Mouse (Mus musculus): Measurements from ENCODE around the gene Atp2a3. TPM values are rescaled to one million over a fixed set of nuclear protein-coding genes. Genes with fewer than 3 reads are reported as not detected.

Atp2a3 gene
- polyA plus RNA-seq, 1 experiment = 478 TPM

DNA sequence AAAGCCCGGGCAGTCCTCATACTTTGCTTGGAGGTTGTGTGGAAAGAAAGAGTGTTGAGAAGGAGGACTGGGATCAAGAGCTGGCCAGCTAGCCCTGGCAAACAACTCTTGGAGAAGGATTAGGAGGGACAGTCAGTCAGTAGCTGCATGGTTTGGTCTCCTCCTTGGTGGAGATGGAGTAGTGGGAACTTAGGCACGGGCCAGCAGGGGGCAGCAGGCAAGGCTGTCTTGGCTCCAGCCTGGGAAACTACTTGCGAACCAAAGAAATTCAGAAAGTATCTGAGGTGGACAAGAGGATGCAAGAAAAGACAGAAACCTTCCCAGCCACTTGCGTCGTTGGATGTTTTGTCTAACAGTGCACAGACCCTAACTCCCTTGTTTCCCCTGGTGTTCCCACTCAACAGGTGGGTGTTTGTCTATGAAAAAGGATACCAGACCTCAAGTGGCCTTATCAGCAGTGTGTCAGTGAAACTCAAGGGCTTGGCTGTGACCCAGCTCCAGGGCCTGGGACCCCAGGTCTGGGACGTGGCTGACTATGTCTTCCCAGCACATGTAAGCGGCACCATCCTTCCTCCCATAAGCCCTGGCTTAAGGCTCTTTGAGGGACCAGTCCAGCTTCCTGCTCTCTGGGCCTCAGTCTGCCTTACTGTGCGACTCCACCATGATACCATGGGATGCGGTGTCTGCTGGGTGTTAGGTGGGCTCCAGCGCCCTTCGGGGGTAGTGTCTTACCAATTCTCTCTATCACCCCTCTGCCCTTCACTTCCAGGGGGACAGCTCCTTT lies 46.9 kb downstream of the Atp2a3 start:
- Histone ChIP-seq H3K27ac (ENCODE audit: control insufficient read depth, insufficient read depth, low read length) (no peak overlapping the region), H3K4me3 (ENCODE audit: control insufficient read depth, insufficient read depth, low read length) (no peak overlapping the region), H3K4me1 (replicated peaks; ENCODE audit: control insufficient read depth, insufficient read depth, low read length) (peaks cover 43% of the 10 kb centered on the region), H3K27me3 (ENCODE audit: control insufficient read depth, insufficient read depth, low read length) (no peaks in the 10 kb centered on the region), H3K36me3 (ENCODE audit: control insufficient read depth, insufficient read depth, low read length) (no peaks in the 10 kb centered on the region)
- DNase-seq = peak; percentile 79
- 74% methylated on average over 11 of the region's 11 CpGs for WGBS
- TF ChIP-seq CTCF (IDR thresholded peaks at IDR 0.05; ENCODE audit: borderline replicate concordance, control insufficient read depth, extremely low read depth, insufficient read depth, low read length, poor library complexity) (peak; percentile 86), POLR2A (IDR thresholded peaks at IDR 0.05; ENCODE audit: control insufficient read depth, extremely low read depth, insufficient read depth, low read length, poor library complexity) (no peak)

DNA sequence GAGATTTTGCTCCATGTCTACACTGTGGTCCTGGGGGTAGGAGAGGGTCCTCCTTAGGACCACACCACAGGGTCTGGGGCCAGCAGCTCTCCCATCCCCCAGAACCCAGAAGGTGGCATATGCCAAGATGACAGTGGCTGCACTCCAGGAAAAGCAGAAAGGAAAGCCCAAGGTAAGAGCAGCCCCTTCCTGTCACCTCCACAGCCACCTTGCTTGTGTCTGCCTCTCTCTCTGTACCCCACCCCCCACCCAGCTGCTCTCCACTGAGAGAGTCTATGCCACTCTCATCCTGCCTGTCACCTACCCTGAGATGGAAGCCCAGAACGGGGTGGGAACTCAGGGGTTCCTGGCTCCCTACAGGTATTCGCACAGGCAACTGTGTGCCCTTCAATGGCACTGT lies 47.9 kb downstream of the Atp2a3 start:
- H3K4me1 ChIP-seq (replicated peaks; ENCODE audit: control insufficient read depth, insufficient read depth, low read length) = peaks cover 52% of the 10 kb centered on the region
- WGBS = 29% methylated on average over 2 of the region's 2 CpGs

DNA sequence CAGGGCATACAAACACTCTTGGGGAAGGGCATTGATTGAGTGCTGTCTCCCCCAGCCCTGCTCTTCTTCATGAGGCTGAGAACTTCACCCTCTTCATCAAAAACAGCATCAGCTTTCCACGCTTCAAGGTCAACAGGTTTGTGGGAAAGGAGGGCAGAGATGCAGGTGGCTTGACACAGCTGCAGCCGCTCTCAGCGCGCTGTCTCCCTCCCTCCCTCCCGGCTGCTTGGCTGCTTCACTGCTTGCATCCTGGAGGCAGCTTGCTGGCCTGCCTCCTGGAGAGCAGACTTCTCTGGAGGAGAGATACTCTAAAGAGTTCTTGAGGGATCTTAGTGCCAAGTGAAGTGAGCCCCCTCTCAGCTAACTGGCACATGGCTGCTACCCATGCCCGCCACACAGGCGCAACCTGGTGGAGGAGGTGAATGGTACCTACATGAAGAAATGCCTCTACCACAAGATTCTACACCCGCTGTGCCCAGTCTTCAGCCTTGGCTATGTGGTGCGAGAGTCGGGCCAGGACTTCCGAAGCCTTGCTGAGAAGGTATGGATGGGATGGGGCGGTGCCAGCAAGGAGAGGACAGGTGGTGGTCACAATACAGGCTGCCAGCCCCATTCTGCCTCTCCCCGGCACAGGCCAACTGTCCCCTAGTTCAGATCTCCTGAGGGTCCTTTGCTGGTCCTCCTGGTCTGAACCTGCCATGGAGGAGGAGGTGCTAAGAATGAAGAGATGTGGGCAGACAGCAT lies 48.7 kb downstream of the Atp2a3 start:
- peaks cover 61% of the 10 kb centered on the region for H3K4me1 ChIP-seq (replicated peaks; ENCODE audit: control insufficient read depth, insufficient read depth, low read length)
- H3K27ac ChIP-seq (ENCODE audit: control insufficient read depth, insufficient read depth, low read length) = peak overlapping the region; percentile 95
- 49% methylated on average over 13 of the region's 13 CpGs for WGBS
- TF ChIP-seq CTCF (IDR thresholded peaks at IDR 0.05; ENCODE audit: borderline replicate concordance, control insufficient read depth, extremely low read depth, insufficient read depth, low read length, poor library complexity) = no peak
- TF ChIP-seq POLR2A (IDR thresholded peaks at IDR 0.05; ENCODE audit: control insufficient read depth, extremely low read depth, insufficient read depth, low read length, poor library complexity) = peak; percentile 28
- no peaks in the 10 kb centered on the region for H3K36me3 ChIP-seq (ENCODE audit: control insufficient read depth, insufficient read depth, low read length)
- DNase-seq = peak; percentile 65
- no peaks in the 10 kb centered on the region for H3K27me3 ChIP-seq (ENCODE audit: control insufficient read depth, insufficient read depth, low read length)
- H3K4me3 ChIP-seq (ENCODE audit: control insufficient read depth, insufficient read depth, low read length) = peak overlapping the region; percentile 38

More for the DNA sequence above, 47.9 kb downstream of the Atp2a3 start:
- Histone ChIP-seq H3K36me3 (ENCODE audit: control insufficient read depth, insufficient read depth, low read length) (no peaks in the 10 kb centered on the region), H3K27ac (ENCODE audit: control insufficient read depth, insufficient read depth, low read length) (peak overlapping the region; percentile 95), H3K4me3 (ENCODE audit: control insufficient read depth, insufficient read depth, low read length) (peak overlapping the region; percentile 38), H3K27me3 (ENCODE audit: control insufficient read depth, insufficient read depth, low read length) (no peaks in the 10 kb centered on the region)
- peak; percentile 47 for DNase-seq
- TF ChIP-seq CTCF (IDR thresholded peaks at IDR 0.05; ENCODE audit: borderline replicate concordance, control insufficient read depth, extremely low read depth, insufficient read depth, low read length, poor library complexity) (no peak), POLR2A (IDR thresholded peaks at IDR 0.05; ENCODE audit: control insufficient read depth, extremely low read depth, insufficient read depth, low read length, poor library complexity) (no peak)

GRCm38 (mm10) chr11:73013981-73014380 lies 53.0 kb downstream of the Atp2a3 start:
- 97% methylated on average over 5 of the region's 5 CpGs for WGBS

DNA sequence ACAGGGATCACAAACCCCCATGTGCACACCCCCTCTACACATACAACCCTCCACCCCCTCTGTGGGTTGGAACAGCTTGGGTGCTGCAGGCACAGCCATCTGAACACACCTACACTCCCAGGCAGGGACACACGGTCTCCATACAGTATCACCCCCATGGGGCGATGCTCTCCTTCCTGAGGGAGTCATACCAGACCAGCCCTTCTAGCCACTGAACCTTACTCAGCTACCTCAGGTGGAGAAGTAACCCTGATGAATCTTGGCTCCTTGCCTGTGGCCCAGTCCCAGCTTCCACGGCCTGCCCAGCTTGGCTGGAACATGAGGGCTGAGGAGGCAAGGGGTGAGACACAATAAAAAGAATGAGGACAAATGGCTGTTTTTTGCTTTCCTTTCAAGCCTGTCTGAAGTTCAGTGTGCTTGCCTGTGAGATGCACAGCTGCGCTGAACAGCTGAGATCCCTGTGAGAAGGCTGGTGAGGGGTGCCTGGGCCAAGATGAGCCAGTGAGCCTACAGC lies 53.9 kb downstream of the Atp2a3 start:
- H3K27me3 ChIP-seq (ENCODE audit: control insufficient read depth, insufficient read depth, low read length) = no peaks in the 10 kb centered on the region
- H3K27ac ChIP-seq (ENCODE audit: control insufficient read depth, insufficient read depth, low read length) = peak overlapping the region; percentile 97
- DNase-seq = peak; percentile 69
- H3K4me1 ChIP-seq (replicated peaks; ENCODE audit: control insufficient read depth, insufficient read depth, low read length) = peaks cover 74% of the 10 kb centered on the region
- no peak for TF ChIP-seq CTCF (IDR thresholded peaks at IDR 0.05; ENCODE audit: borderline replicate concordance, control insufficient read depth, extremely low read depth, insufficient read depth, low read length, poor library complexity)
- 0 out of 2 replicates have a peak, but pooled peaks have one; percentile 33 for TF ChIP-seq POLR2A (IDR thresholded peaks at IDR 0.05; ENCODE audit: control insufficient read depth, extremely low read depth, insufficient read depth, low read length, poor library complexity)
- no peaks in the 10 kb centered on the region for H3K36me3 ChIP-seq (ENCODE audit: control insufficient read depth, insufficient read depth, low read length)
- 0 out of 2 replicates have a peak overlapping the region, but pooled peaks have one; percentile 1 for H3K4me3 ChIP-seq (ENCODE audit: control insufficient read depth, insufficient read depth, low read length)
- 30% methylated on average over 4 of the region's 4 CpGs for WGBS

More at GRCm38 (mm10) chr11:73013981-73014380, 53.0 kb downstream of the Atp2a3 start:
- TF ChIP-seq CTCF (IDR thresholded peaks at IDR 0.05; ENCODE audit: borderline replicate concordance, control insufficient read depth, extremely low read depth, insufficient read depth, low read length, poor library complexity) (no peak), POLR2A (IDR thresholded peaks at IDR 0.05; ENCODE audit: control insufficient read depth, extremely low read depth, insufficient read depth, low read length, poor library complexity) (no peak)
- no peak overlapping the region for H3K4me3 ChIP-seq (ENCODE audit: control insufficient read depth, insufficient read depth, low read length)
- no peaks in the 10 kb centered on the region for H3K36me3 ChIP-seq (ENCODE audit: control insufficient read depth, insufficient read depth, low read length)
- DNase-seq = no peak
- peak overlapping the region; percentile 97 for H3K27ac ChIP-seq (ENCODE audit: control insufficient read depth, insufficient read depth, low read length)
- H3K4me1 ChIP-seq (replicated peaks; ENCODE audit: control insufficient read depth, insufficient read depth, low read length) = peaks cover 77% of the 10 kb centered on the region
- no peaks in the 10 kb centered on the region for H3K27me3 ChIP-seq (ENCODE audit: control insufficient read depth, insufficient read depth, low read length)

- 86% methylated on average over 5 of the region's 5 CpGs for WGBS
- H3K36me3 ChIP-seq (ENCODE audit: control insufficient read depth, insufficient read depth, low read length) = no peaks in the 10 kb centered on the region
- no peak for DNase-seq
These were observed 54.6 kb downstream of the Atp2a3 start for GRCm38 (mm10) chr11:73015391-73016102.

More at GRCm38 (mm10) chr11:73015391-73016102, 54.6 kb downstream of the Atp2a3 start:
- H3K4me3 ChIP-seq (ENCODE audit: control insufficient read depth, insufficient read depth, low read length) = no peak overlapping the region
- TF ChIP-seq CTCF (IDR thresholded peaks at IDR 0.05; ENCODE audit: borderline replicate concordance, control insufficient read depth, extremely low read depth, insufficient read depth, low read length, poor library complexity) = no peak
- TF ChIP-seq POLR2A (IDR thresholded peaks at IDR 0.05; ENCODE audit: control insufficient read depth, extremely low read depth, insufficient read depth, low read length, poor library complexity) = no peak
- H3K4me1 ChIP-seq (replicated peaks; ENCODE audit: control insufficient read depth, insufficient read depth, low read length) = peaks cover 75% of the 10 kb centered on the region
- H3K27ac ChIP-seq (ENCODE audit: control insufficient read depth, insufficient read depth, low read length) = peak overlapping the region; percentile 97
- no peaks in the 10 kb centered on the region for H3K27me3 ChIP-seq (ENCODE audit: control insufficient read depth, insufficient read depth, low read length)
